Mouse (Mus musculus) neural tube, embryonic 15.5 days (tissue): ENCODE data around the gene Vmn2r11. TPM values are rescaled to one million over a fixed set of nuclear protein-coding genes. Genes with fewer than 3 reads are reported as not detected.
"Not testable (repeated sequence)": the region's sequence is repeated elsewhere in the genome, so short reads cannot be mapped to it uniquely, and the experiment has no call there.

ENCODE experiments used
- ATAC-seq: fragments of 200-750 bp; cut with Nextera tagmentation; 2 replicates; pipeline ENCODE4 v1.8.0; 2017; ENCODE audit warnings: mild to moderate bottlenecking, moderate TSS enrichment, moderate library complexity; ENCODE audit not compliant: low FRiP score
- H3K27ac ChIP-seq: fragments of 300-500 bp; sonication (generic); replicated peaks from 2 replicates; pipeline ENCODE4 v1.5.1; 2015; ENCODE audit warnings: mild to moderate bottlenecking, inconsistent platforms
- H3K27me3 ChIP-seq: fragments of 300-500 bp; sonication (generic); replicated peaks from 2 replicates; pipeline ENCODE4 v1.6.1; 2015; ENCODE audit warnings: inconsistent platforms
- H3K36me3 ChIP-seq: fragments of 300-500 bp; sonication (generic); 2 replicates; pipeline ENCODE4 v1.6.1; 2015; ENCODE audit warnings: inconsistent platforms
- H3K4me1 ChIP-seq: fragments of 300-500 bp; sonication (generic); 2 replicates; pipeline ENCODE4 v1.6.1; 2015; ENCODE audit warnings: inconsistent platforms
- H3K4me2 ChIP-seq: fragments of 300-500 bp; sonication (generic); 2 replicates; pipeline ENCODE4 v1.6.1; 2015; ENCODE audit warnings: inconsistent platforms, mild to moderate bottlenecking, moderate library complexity
- H3K4me3 ChIP-seq: fragments of 300-500 bp; sonication (generic); replicated peaks from 2 replicates; pipeline ENCODE4 v1.5.1; 2015; ENCODE audit warnings: mild to moderate bottlenecking, inconsistent platforms
- H3K9ac ChIP-seq: fragments of 300-500 bp; sonication (generic); replicated peaks from 2 replicates; pipeline ENCODE4 v1.6.1; 2015; ENCODE audit warnings: mild to moderate bottlenecking, inconsistent platforms
- H3K9me3 ChIP-seq: fragments of 300-500 bp; sonication (generic); replicated peaks from 2 replicates; pipeline ENCODE4 v1.6.1; 2016; ENCODE audit warnings: inconsistent platforms
- WGBS: fragments of 180-500 bp; shearing (Covaris S2); methylation state at CpG from one replicate; pipeline ENCODE4 v1.1.7; 2015; ENCODE audit warnings: mixed read lengths; 5-methylcytosine and 5-hydroxymethylcytosine counted together
- polyA plus RNA-seq: library from polyadenylated mRNA; unstranded; fragments of >200 nt; fragmentation: Nextera tagmentation; extraction: Ambion mirVana; gene quantifications from 2 replicates; pipeline ENCODE4 v1.2.1, GENCODE M21; 2015

Vmn2r11 gene
- polyA plus RNA-seq = not detected in 2 replicates

- not testable (repeated sequence) for H3K4me1 ChIP-seq, H3K27ac ChIP-seq, H3K9ac ChIP-seq, H3K36me3 ChIP-seq, ATAC-seq, H3K27me3 ChIP-seq, H3K4me3 ChIP-seq, H3K4me2 ChIP-seq
- H3K9me3 ChIP-seq = peaks cover 12% of the 10 kb centered on the region
- WGBS = 93% methylated on average over 3 of the region's 3 CpGs
Observed at GRCm38 (mm10) chr5:109059469-109059868, at the start of gene Vmn2r11. Vmn2r11 (minus strand) TSS chr5:109059569.

GRCm38 (mm10) chr5:109097850-109098249 lies 38.5 kb upstream of the Vmn2r11 start, which contains the start of gene Vmn2r12:
Vmn2r12 (minus strand) TSS chr5:109097950.
- not testable (repeated sequence) for H3K9me3 ChIP-seq, H3K27ac ChIP-seq, ATAC-seq, H3K4me3 ChIP-seq, H3K36me3 ChIP-seq, H3K27me3 ChIP-seq, H3K4me1 ChIP-seq, H3K9ac ChIP-seq, H3K4me2 ChIP-seq
- 88% methylated on average over 5 of the region's 5 CpGs for WGBS

GRCm38 (mm10) chr5:109096482-109096881 lies 37.1 kb upstream of the Vmn2r11 start:
- H3K9me3 ChIP-seq, H3K4me1 ChIP-seq, H3K27ac ChIP-seq, H3K36me3 ChIP-seq, H3K9ac ChIP-seq, H3K27me3 ChIP-seq, ATAC-seq, H3K4me3 ChIP-seq, H3K4me2 ChIP-seq: not testable (repeated sequence)
- WGBS = 83% methylated on average over 3 of the region's 3 CpGs

GRCm38 (mm10) chr5:109072016-109072415 lies 12.6 kb upstream of the Vmn2r11 start:
- not testable (repeated sequence) for H3K9ac ChIP-seq, H3K27me3 ChIP-seq, H3K4me1 ChIP-seq, ATAC-seq, H3K36me3 ChIP-seq, H3K4me2 ChIP-seq, H3K4me3 ChIP-seq, H3K27ac ChIP-seq, H3K9me3 ChIP-seq
- WGBS = 55% methylated on average over 4 of the region's 4 CpGs

- 100% methylated on average over 1 of the region's 1 CpGs for WGBS
- no peaks in the 10 kb centered on the region for H3K36me3 ChIP-seq
- H3K9ac ChIP-seq = no peak overlapping the region
- no peak for ATAC-seq
- H3K4me3 ChIP-seq = no peak overlapping the region
- H3K4me2 ChIP-seq = no peak overlapping the region
- H3K9me3 ChIP-seq = peaks cover 8% of the 10 kb centered on the region
- no peaks in the 10 kb centered on the region for H3K27me3 ChIP-seq
- H3K4me1 ChIP-seq = no peaks in the 10 kb centered on the region
- H3K27ac ChIP-seq = no peak overlapping the region
Observed at GRCm38 (mm10) chr5:109055286-109055685, 4.1 kb downstream of the Vmn2r11 start.

GRCm38 (mm10) chr5:109032591-109032990 lies 26.8 kb downstream of the Vmn2r11 start:
- Histone ChIP-seq H3K4me1 (no peaks in the 10 kb centered on the region), H3K9me3 (no peaks in the 10 kb centered on the region; the same call in 1 of the 2 replicates), H3K4me2 (no peak overlapping the region), H3K27me3 (no peaks in the 10 kb centered on the region), H3K4me3 (no peak overlapping the region), H3K9ac (no peak overlapping the region), H3K27ac (no peak overlapping the region), H3K36me3 (no peaks in the 10 kb centered on the region)
- no peak for ATAC-seq

- H3K36me3 ChIP-seq, H3K9me3 ChIP-seq, H3K4me1 ChIP-seq, H3K4me2 ChIP-seq, ATAC-seq, H3K4me3 ChIP-seq, H3K9ac ChIP-seq, H3K27me3 ChIP-seq, H3K27ac ChIP-seq: not testable (repeated sequence)
Observed at GRCm38 (mm10) chr5:109006427-109006826, 52.9 kb downstream of the Vmn2r11 start, which contains the start of gene Vmn2r10. Vmn2r10 (minus strand) TSS chr5:109006527.

Other genes starting within 250 kb of the Vmn2r11 start
- gene Vmn2r9, start 207.0 kb downstream of the Vmn2r11 start, polyA plus RNA-seq = not detected in 2 replicates
- not detected in 2 replicates for gene Vmn2r10, start 53.0 kb downstream of the Vmn2r11 start, polyA plus RNA-seq
- gene Vmn2r12, start 38.4 kb upstream of the Vmn2r11 start, polyA plus RNA-seq = not detected in 2 replicates
- gene Vmn2r13, start 132.6 kb upstream of the Vmn2r11 start, polyA plus RNA-seq = not detected in 2 replicates
- not detected in 2 replicates for gene Vmn2r14, start 165.1 kb upstream of the Vmn2r11 start, polyA plus RNA-seq
- gene Vmn2r15, start 238.1 kb upstream of the Vmn2r11 start, polyA plus RNA-seq = not detected in 2 replicates